Mouse (Mus musculus) liver, embryonic 11.5 days (tissue): ENCODE measurements at regions not wholly inside any gene's neighbourhood (a gene's known extent, or its start where the extent isn't known, plus 50 kb on each side); places are given as distances from the start of the nearest gene placed in this dataset.

ENCODE experiments used
- ATAC-seq: fragments of 200-750 bp; cut with Nextera tagmentation; replicated peaks from 2 replicates; pipeline ENCODE4 v1.8.0; 2017; ENCODE audit warnings: moderate number of reproducible peaks, mild to moderate bottlenecking, moderate TSS enrichment, moderate library complexity; ENCODE audit not compliant: low FRiP score
- DNase-seq: peaks from one replicate; pipeline ENCODE4 v3.0.0-alpha.2; 2017; ENCODE audit warnings: low spot score
- H3K27ac ChIP-seq: fragments of 300-500 bp; sonication (generic); 2 replicates; pipeline ENCODE4 v1.5.1; 2014; ENCODE audit warnings: mild to moderate bottlenecking, low read depth, low read length, control low read depth
- H3K27me3 ChIP-seq: fragments of 300-500 bp; sonication (generic); replicated peaks from 2 replicates; pipeline ENCODE4 v1.6.1; 2014; ENCODE audit warnings: low read length, mixed read lengths; ENCODE audit not compliant: control insufficient read depth, insufficient read depth
- H3K36me3 ChIP-seq: fragments of 300-500 bp; sonication (generic); 2 replicates; pipeline ENCODE4 v1.6.1; 2014; ENCODE audit warnings: mild to moderate bottlenecking, low read length, moderate library complexity, mixed read lengths; ENCODE audit not compliant: control insufficient read depth, insufficient read depth
- H3K4me1 ChIP-seq: fragments of 300-500 bp; sonication (generic); replicated peaks from 2 replicates; pipeline ENCODE4 v1.6.1; 2014; ENCODE audit warnings: low read length, mixed read lengths; ENCODE audit not compliant: control insufficient read depth, insufficient read depth
- H3K4me2 ChIP-seq: fragments of 300-500 bp; sonication (generic); 2 replicates; pipeline ENCODE4 v1.6.1; 2014; ENCODE audit warnings: mild to moderate bottlenecking, control low read depth, moderate library complexity
- H3K4me3 ChIP-seq: fragments of 300-500 bp; sonication (generic); 2 replicates; pipeline ENCODE4 v1.5.1; 2014; ENCODE audit warnings: low read depth, low read length, control low read depth
- H3K9ac ChIP-seq: fragments of 300-500 bp; sonication (generic); 2 replicates; pipeline ENCODE4 v1.6.1; 2014; ENCODE audit warnings: low read depth, low read length, control low read depth
- H3K9me3 ChIP-seq: fragments of 300-500 bp; sonication (generic); 2 replicates; pipeline ENCODE4 v1.6.1; 2016; ENCODE audit warnings: low read length, inconsistent platforms, mixed read lengths; ENCODE audit not compliant: control insufficient read depth
- WGBS: fragments of 180-500 bp; shearing (Covaris S2); extraction: QIAGEN DNeasy Blood & Tissue Kit; methylation state at CpG from one replicate; pipeline ENCODE4 v1.1.7; 2014; 5-methylcytosine and 5-hydroxymethylcytosine counted together

GRCm38 (mm10) chr16:21329199-21329598, 93.7 kb upstream of the Vps8 start:
- Histone ChIP-seq H3K4me2 (no peak overlapping the region), H3K4me1 (peaks cover 2% of the 10 kb centered on the region; the same call in 1 of the 2 replicates), H3K4me3 (no peak overlapping the region), H3K9ac (no peak overlapping the region), H3K27me3 (no peaks in the 10 kb centered on the region), H3K9me3 (no peaks in the 10 kb centered on the region), H3K27ac (no peak overlapping the region), H3K36me3 (no peaks in the 10 kb centered on the region)
- no peak for DNase-seq
- no peak for ATAC-seq
- 89% methylated on average over 6 of the region's 6 CpGs for WGBS

GRCm38 (mm10) chr16:21331229-21331628, 91.7 kb upstream of the Vps8 start:
- WGBS = 90% methylated on average over 5 of the region's 5 CpGs
- H3K36me3 ChIP-seq = no peaks in the 10 kb centered on the region
- peak overlapping the region; percentile 84; the same call in 1 of the 2 replicates for H3K4me2 ChIP-seq
- no peak overlapping the region for H3K4me3 ChIP-seq
- ATAC-seq (no peak), DNase-seq (no peak)
- peaks cover 2% of the 10 kb centered on the region; the same call in 1 of the 2 replicates for H3K4me1 ChIP-seq
- H3K9me3 ChIP-seq = no peaks in the 10 kb centered on the region
- H3K27ac ChIP-seq = no peak overlapping the region
- no peak overlapping the region for H3K9ac ChIP-seq
- H3K27me3 ChIP-seq = no peaks in the 10 kb centered on the region

- 53% methylated on average over 7 of the region's 7 CpGs for WGBS
These were observed 90.5 kb upstream of the Vps8 start for GRCm38 (mm10) chr16:21332411-21332810.

DNA sequence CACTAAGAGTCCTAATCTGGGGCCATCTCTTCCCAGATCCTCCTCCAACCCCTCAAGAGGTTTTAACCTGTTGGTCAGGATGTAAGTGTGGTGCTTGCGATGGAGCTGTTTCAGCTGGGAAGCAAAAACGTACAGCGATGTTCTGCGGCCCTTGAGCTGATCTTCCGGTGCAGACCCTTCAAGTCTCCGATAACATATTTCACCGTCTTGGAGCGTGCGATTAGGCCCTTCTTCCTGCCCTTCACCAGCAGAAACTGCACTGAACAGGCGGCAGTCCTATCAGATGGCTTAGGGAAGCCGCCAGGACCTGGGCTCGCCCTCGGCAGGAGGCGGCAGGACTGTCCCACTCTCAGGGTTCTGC, 90.1 kb upstream of the Vps8 start:
- no peaks in the 10 kb centered on the region for H3K27me3 ChIP-seq
- H3K4me1 ChIP-seq = peaks cover 2% of the 10 kb centered on the region; the same call in 1 of the 2 replicates
- peak overlapping the region; percentile 77 for H3K27ac ChIP-seq
- DNase-seq = no peak
- H3K9ac ChIP-seq = peak overlapping the region; percentile 87
- 2% methylated on average over 14 of the region's 14 CpGs for WGBS
- peak overlapping the region; percentile 84 for H3K4me2 ChIP-seq
- H3K4me3 ChIP-seq = peak overlapping the region; percentile 73
- H3K9me3 ChIP-seq = no peaks in the 10 kb centered on the region
- ATAC-seq = peak; percentile 83
- H3K36me3 ChIP-seq = no peaks in the 10 kb centered on the region

More at GRCm38 (mm10) chr16:21332411-21332810, 90.5 kb upstream of the Vps8 start:
- Histone ChIP-seq H3K4me1 (peaks cover 2% of the 10 kb centered on the region; the same call in 1 of the 2 replicates), H3K4me3 (peak overlapping the region; percentile 73), H3K9me3 (no peaks in the 10 kb centered on the region), H3K9ac (peak overlapping the region; percentile 87), H3K36me3 (no peaks in the 10 kb centered on the region), H3K4me2 (peak overlapping the region; percentile 84), H3K27me3 (no peaks in the 10 kb centered on the region), H3K27ac (peak overlapping the region; percentile 77)
- DNase-seq (no peak), ATAC-seq (no peak)

- Histone ChIP-seq H3K36me3 (no peaks in the 10 kb centered on the region), H3K4me1 (peaks cover 2% of the 10 kb centered on the region; the same call in 1 of the 2 replicates), H3K27me3 (no peaks in the 10 kb centered on the region), H3K9ac (peak overlapping the region; percentile 87), H3K4me2 (peak overlapping the region; percentile 84), H3K27ac (peak overlapping the region; percentile 77), H3K9me3 (no peaks in the 10 kb centered on the region), H3K4me3 (peak overlapping the region; percentile 73)
- ATAC-seq (peak; percentile 90), DNase-seq (peak; percentile 88)
- 2% methylated on average over 44 of the region's 44 CpGs for WGBS
These were observed 89.5 kb upstream of the Vps8 start for GRCm38 (mm10) chr16:21333223-21333951.

DNA sequence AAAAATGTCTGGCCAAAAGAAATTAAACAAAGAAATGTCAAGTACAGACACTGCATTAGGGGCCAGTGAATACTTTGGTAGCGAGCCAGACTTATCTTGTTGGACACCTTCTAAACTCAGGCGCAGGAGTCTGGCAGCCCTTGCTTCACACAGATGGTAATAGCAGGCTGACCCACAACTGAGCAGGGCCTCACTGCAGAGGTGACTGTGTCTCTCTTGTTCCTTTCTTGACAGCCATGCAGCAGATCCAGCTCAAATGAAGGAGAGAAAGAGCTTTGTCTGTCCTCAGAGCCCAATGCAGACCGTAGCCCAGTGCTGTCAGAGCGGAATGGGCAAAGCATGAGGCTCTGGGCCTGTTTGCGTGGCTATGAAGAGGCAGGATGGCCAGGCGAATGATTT, 83.9 kb upstream of the Vps8 start:
- WGBS = 80% methylated on average over 6 of the region's 6 CpGs
- Histone ChIP-seq H3K36me3 (no peaks in the 10 kb centered on the region), H3K4me2 (no peak overlapping the region), H3K27ac (peak overlapping the region; percentile 36; the same call in 1 of the 2 replicates), H3K4me3 (no peak overlapping the region), H3K9ac (no peak overlapping the region), H3K27me3 (no peaks in the 10 kb centered on the region), H3K4me1 (peaks cover 4% of the 10 kb centered on the region; the same call in 1 of the 2 replicates), H3K9me3 (no peaks in the 10 kb centered on the region)
- DNase-seq (no peak), ATAC-seq (no peak)

DNA sequence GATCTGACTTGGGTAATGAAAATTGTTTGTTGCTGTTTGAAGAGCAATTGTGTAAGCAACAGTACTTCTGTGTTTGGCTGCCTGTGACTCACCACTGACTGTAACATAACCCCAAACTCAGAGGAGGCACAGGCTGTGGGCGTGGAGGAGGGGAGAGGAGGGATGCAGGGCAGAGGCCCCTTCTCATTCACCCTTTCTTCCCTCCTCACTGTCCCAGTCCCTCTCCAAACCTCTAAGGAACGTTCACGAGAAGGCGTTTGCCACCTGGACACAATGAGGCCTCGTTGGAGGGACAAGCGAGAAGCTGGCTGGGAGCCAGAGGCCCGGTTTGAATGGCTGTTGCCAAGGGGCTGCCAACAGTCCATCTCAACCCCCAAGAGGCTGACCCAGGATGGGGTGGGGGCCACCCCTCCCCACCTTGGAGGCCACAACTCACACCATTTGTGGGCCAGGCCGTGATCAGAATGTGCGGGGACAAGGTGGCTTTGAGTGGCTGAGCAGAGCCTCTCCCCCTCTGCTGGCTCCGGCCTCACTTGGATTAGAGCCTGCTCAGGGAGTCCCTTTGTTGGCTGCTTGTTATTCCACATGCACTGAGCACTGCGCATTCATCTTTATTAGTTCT, 83.3 kb upstream of the Vps8 start:
- no peaks in the 10 kb centered on the region for H3K27me3 ChIP-seq
- H3K9ac ChIP-seq = no peak overlapping the region
- H3K9me3 ChIP-seq = no peaks in the 10 kb centered on the region
- 60% methylated on average over 11 of the region's 11 CpGs for WGBS
- no peak overlapping the region for H3K4me3 ChIP-seq
- DNase-seq (no peak), ATAC-seq (no peak)
- H3K4me1 ChIP-seq = peaks cover 4% of the 10 kb centered on the region; the same call in 1 of the 2 replicates
- no peaks in the 10 kb centered on the region for H3K36me3 ChIP-seq
- peak overlapping the region; percentile 36; the same call in 1 of the 2 replicates for H3K27ac ChIP-seq
- H3K4me2 ChIP-seq = no peak overlapping the region

GRCm38 (mm10) chr16:21340136-21340535, 82.8 kb upstream of the Vps8 start:
- Histone ChIP-seq H3K9ac (no peak overlapping the region), H3K4me3 (no peak overlapping the region), H3K27ac (no peak overlapping the region), H3K27me3 (no peaks in the 10 kb centered on the region), H3K4me2 (no peak overlapping the region), H3K9me3 (no peaks in the 10 kb centered on the region), H3K36me3 (no peaks in the 10 kb centered on the region), H3K4me1 (peaks cover 4% of the 10 kb centered on the region; the same call in 1 of the 2 replicates)
- WGBS = 62% methylated on average over 7 of the region's 7 CpGs
- no peak for DNase-seq
- no peak for ATAC-seq
